Mouse (Mus musculus) neural tube, embryonic 11.5 days (tissue): ENCODE data around the gene Ipmk. TPM values are rescaled to one million over a fixed set of nuclear protein-coding genes. Genes with fewer than 3 reads are reported as not detected.

Source experiments
- ATAC-seq: fragments of 200-750 bp; cut with Nextera tagmentation; 2 replicates; pipeline ENCODE4 v1.8.0; 2017; ENCODE audit warnings: moderate number of reproducible peaks, mild to moderate bottlenecking, moderate TSS enrichment, moderate library complexity; ENCODE audit not compliant: insufficient read depth, low FRiP score, low TSS enrichment
- DNase-seq: peaks from one replicate; pipeline ENCODE4 v3.0.0-alpha.2; 2015; ENCODE audit warnings: low spot score
- H3K27ac ChIP-seq: fragments of 300-500 bp; sonication (generic); 2 replicates; pipeline ENCODE4 v1.5.1; 2014; ENCODE audit warnings: low read depth, mild to moderate bottlenecking, low read length
- H3K27me3 ChIP-seq: fragments of 300-500 bp; sonication (generic); 2 replicates; pipeline ENCODE4 v1.6.1; 2014; ENCODE audit warnings: mild to moderate bottlenecking, low read length, mixed read lengths; ENCODE audit not compliant: control insufficient read depth, insufficient read depth
- H3K36me3 ChIP-seq: fragments of 300-500 bp; sonication (generic); 2 replicates; pipeline ENCODE4 v1.6.1; 2014; ENCODE audit warnings: mild to moderate bottlenecking, low read length, moderate library complexity, mixed read lengths; ENCODE audit not compliant: control insufficient read depth, insufficient read depth
- H3K4me1 ChIP-seq: fragments of 300-500 bp; sonication (generic); 2 replicates; pipeline ENCODE4 v1.6.1; 2014; ENCODE audit warnings: low read length, mixed read lengths; ENCODE audit not compliant: control insufficient read depth, insufficient read depth
- H3K4me2 ChIP-seq: fragments of 300-500 bp; sonication (generic); 2 replicates; pipeline ENCODE4 v1.6.1; 2014; ENCODE audit warnings: low read depth, mild to moderate bottlenecking, moderate library complexity
- H3K4me3 ChIP-seq: fragments of 300-500 bp; sonication (generic); 2 replicates; pipeline ENCODE4 v1.5.1; 2014; ENCODE audit warnings: low read depth, low read length
- H3K9ac ChIP-seq: fragments of 300-500 bp; sonication (generic); 2 replicates; pipeline ENCODE4 v1.6.1; 2014; ENCODE audit warnings: mild to moderate bottlenecking, low read length
- H3K9me3 ChIP-seq: fragments of 300-500 bp; sonication (generic); 2 replicates; pipeline ENCODE4 v1.6.1; 2016; ENCODE audit warnings: low read length; ENCODE audit not compliant: control insufficient read depth
- WGBS: fragments of 180-500 bp; shearing (Covaris S2); extraction: QIAGEN DNeasy Blood & Tissue Kit; methylation state at CpG from one replicate; pipeline ENCODE4 v1.1.7; 2014; 5-methylcytosine and 5-hydroxymethylcytosine counted together
- polyA plus RNA-seq: library from polyadenylated mRNA; unstranded; fragments of >200 nt; fragmentation: Nextera tagmentation; extraction: Ambion mirVana; gene quantifications from 2 replicates; pipeline ENCODE4 v1.2.1, GENCODE M21; 2014

Gene Ipmk
- polyA plus RNA-seq, 1 experiment from 2014 or later: 23.6 TPM

- ATAC-seq (no peak), DNase-seq (no peak)
- Histone ChIP-seq H3K4me3 (no peak overlapping the region), H3K9ac (no peak overlapping the region), H3K9me3 (no peaks in the 10 kb centered on the region), H3K4me2 (no peak overlapping the region), H3K27me3 (no peaks in the 10 kb centered on the region), H3K36me3 (no peaks in the 10 kb centered on the region), H3K27ac (no peak overlapping the region), H3K4me1 (no peaks in the 10 kb centered on the region)
- 69% methylated on average over 3 of the region's 3 CpGs for WGBS
These were observed 56.1 kb downstream of the Ipmk start for GRCm38 (mm10) chr10:71403638-71404037.

- no peak overlapping the region for H3K9ac ChIP-seq
- H3K9me3 ChIP-seq: no peaks in the 10 kb centered on the region
- H3K27ac ChIP-seq: no peak overlapping the region
- no peaks in the 10 kb centered on the region for H3K4me1 ChIP-seq
- 84% methylated on average over 5 of the region's 5 CpGs for WGBS
- no peak for DNase-seq
- no peaks in the 10 kb centered on the region for H3K27me3 ChIP-seq
- H3K4me2 ChIP-seq: no peak overlapping the region
- H3K4me3 ChIP-seq: no peak overlapping the region
- H3K36me3 ChIP-seq: no peaks in the 10 kb centered on the region
- no peak for ATAC-seq
These were observed 58.1 kb downstream of the Ipmk start for GRCm38 (mm10) chr10:71405523-71406217.

- WGBS: 82% methylated on average over 5 of the region's 5 CpGs
- no peak overlapping the region for H3K27ac ChIP-seq
- ATAC-seq: no peak
These were observed 62.4 kb downstream of the Ipmk start for GRCm38 (mm10) chr10:71409948-71410347.

GRCm38 (mm10) chr10:71413401-71413800 lies 65.8 kb downstream of the Ipmk start:
- Histone ChIP-seq H3K27me3 (no peaks in the 10 kb centered on the region), H3K4me1 (no peaks in the 10 kb centered on the region), H3K4me2 (no peak overlapping the region), H3K9me3 (no peaks in the 10 kb centered on the region), H3K9ac (no peak overlapping the region), H3K4me3 (no peak overlapping the region), H3K36me3 (no peaks in the 10 kb centered on the region), H3K27ac (no peak overlapping the region)
- no peak for DNase-seq
- WGBS: 89% methylated on average over 12 of the region's 12 CpGs
- no peak for ATAC-seq

More at GRCm38 (mm10) chr10:71409948-71410347, 62.4 kb downstream of the Ipmk start:
- no peak for DNase-seq
- Histone ChIP-seq H3K27me3 (no peaks in the 10 kb centered on the region), H3K4me1 (no peaks in the 10 kb centered on the region), H3K9me3 (no peaks in the 10 kb centered on the region), H3K9ac (no peak overlapping the region), H3K36me3 (no peaks in the 10 kb centered on the region), H3K4me3 (no peak overlapping the region), H3K4me2 (no peak overlapping the region)

GRCm38 (mm10) chr10:71421531-71421930 lies 74.0 kb downstream of the Ipmk start:
- H3K4me1 ChIP-seq: no peaks in the 10 kb centered on the region
- no peak overlapping the region for H3K4me2 ChIP-seq
- no peak overlapping the region for H3K4me3 ChIP-seq
- H3K9ac ChIP-seq: no peak overlapping the region
- no peaks in the 10 kb centered on the region for H3K27me3 ChIP-seq
- no peak overlapping the region for H3K27ac ChIP-seq
- no peak for ATAC-seq
- no peak for DNase-seq
- 60% methylated on average over 5 of the region's 5 CpGs for WGBS
- no peaks in the 10 kb centered on the region for H3K36me3 ChIP-seq
- no peaks in the 10 kb centered on the region for H3K9me3 ChIP-seq

- ATAC-seq: no peak; the same call in 1 of the 2 replicates
- Histone ChIP-seq H3K4me1 (no peaks in the 10 kb centered on the region), H3K9ac (no peak overlapping the region), H3K4me3 (no peak overlapping the region), H3K9me3 (no peaks in the 10 kb centered on the region), H3K27ac (no peak overlapping the region), H3K36me3 (no peaks in the 10 kb centered on the region), H3K27me3 (no peaks in the 10 kb centered on the region), H3K4me2 (no peak overlapping the region)
- WGBS: 45% methylated on average over 14 of the region's 14 CpGs
- DNase-seq: peak; percentile 83
These were observed 74.8 kb downstream of the Ipmk start for GRCm38 (mm10) chr10:71422047-71423037.

GRCm38 (mm10) chr10:71426740-71427139 lies 79.2 kb downstream of the Ipmk start:
- Histone ChIP-seq H3K4me1 (no peaks in the 10 kb centered on the region), H3K9ac (no peak overlapping the region), H3K4me3 (no peak overlapping the region), H3K4me2 (no peak overlapping the region), H3K27ac (no peak overlapping the region), H3K27me3 (no peaks in the 10 kb centered on the region), H3K9me3 (peaks cover 4% of the 10 kb centered on the region; the same call in 1 of the 2 replicates), H3K36me3 (no peaks in the 10 kb centered on the region)
- DNase-seq (no peak), ATAC-seq (no peak)
- 80% methylated on average over 6 of the region's 6 CpGs for WGBS

GRCm38 (mm10) chr10:71427381-71427780 lies 79.8 kb downstream of the Ipmk start:
- Histone ChIP-seq H3K4me2 (no peak overlapping the region), H3K4me3 (no peak overlapping the region), H3K9me3 (peaks cover 4% of the 10 kb centered on the region; the same call in 1 of the 2 replicates), H3K36me3 (no peaks in the 10 kb centered on the region), H3K9ac (no peak overlapping the region), H3K27me3 (no peaks in the 10 kb centered on the region), H3K4me1 (no peaks in the 10 kb centered on the region), H3K27ac (no peak overlapping the region)
- WGBS: 73% methylated on average over 10 of the region's 10 CpGs
- DNase-seq: no peak
- no peak for ATAC-seq
